Mouse (Mus musculus): Measurements from ENCODE around the gene Gcnt1.

Gcnt1 gene

DNA sequence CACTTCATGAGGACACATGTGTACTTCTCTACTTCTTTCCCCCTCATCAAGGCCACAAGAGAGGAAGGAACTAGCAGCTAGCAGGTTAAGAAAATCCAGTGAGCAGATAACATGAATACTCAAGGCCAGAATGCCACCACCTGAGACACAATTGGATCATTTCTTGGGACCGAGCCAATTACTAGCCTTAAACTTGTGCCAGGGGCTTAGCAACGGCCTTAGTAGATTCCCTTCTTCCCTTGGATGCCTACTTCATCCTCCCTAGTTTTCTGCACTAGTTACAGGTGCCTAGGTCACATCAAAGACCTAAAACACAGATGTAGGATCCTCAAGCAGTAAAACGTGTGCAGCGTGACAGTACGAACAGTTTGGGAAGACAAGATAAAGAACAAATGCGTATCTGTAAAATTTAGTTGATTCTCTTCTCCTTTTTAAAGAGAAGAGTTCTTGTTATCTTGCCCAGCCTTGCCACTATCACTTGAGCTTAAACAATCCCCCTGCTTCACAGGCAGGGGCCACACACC lies 44.7 kb downstream of the Gcnt1 start:
- in situ Hi-C loops (cut with MboI, MseI): no loop called here

DNA sequence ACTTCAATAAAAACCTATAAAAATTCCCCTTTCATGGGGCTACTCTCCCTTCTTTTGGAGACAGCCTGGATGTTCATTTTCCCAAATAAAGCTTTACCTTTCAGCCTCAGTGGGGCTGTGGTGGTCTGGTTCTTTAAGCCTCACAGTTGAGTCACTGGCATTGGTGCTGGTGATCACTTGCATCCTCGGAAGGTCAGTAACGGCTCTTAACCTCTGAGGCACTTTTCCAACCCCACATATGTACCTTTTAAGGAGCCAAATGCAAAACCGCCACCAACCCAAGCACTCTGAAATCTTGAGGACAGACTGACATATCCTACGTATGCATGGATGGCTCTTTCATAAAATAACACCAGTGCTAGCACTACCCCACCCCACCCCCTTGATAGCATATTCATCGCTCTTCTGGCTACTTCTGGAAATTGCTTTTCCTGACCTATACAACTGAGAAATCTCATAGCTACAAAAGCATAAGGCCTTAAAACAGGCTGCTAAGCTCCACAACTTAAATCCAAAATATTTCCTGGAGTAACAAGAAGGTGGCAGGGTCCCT lies 48.9 kb downstream of the Gcnt1 start:
- in situ Hi-C loops (cut with MboI, MseI): loop anchor here (5.0 kb wide), 1 partner anchor 76 kb away; no protein-coding TSS in a partner anchor

DNA sequence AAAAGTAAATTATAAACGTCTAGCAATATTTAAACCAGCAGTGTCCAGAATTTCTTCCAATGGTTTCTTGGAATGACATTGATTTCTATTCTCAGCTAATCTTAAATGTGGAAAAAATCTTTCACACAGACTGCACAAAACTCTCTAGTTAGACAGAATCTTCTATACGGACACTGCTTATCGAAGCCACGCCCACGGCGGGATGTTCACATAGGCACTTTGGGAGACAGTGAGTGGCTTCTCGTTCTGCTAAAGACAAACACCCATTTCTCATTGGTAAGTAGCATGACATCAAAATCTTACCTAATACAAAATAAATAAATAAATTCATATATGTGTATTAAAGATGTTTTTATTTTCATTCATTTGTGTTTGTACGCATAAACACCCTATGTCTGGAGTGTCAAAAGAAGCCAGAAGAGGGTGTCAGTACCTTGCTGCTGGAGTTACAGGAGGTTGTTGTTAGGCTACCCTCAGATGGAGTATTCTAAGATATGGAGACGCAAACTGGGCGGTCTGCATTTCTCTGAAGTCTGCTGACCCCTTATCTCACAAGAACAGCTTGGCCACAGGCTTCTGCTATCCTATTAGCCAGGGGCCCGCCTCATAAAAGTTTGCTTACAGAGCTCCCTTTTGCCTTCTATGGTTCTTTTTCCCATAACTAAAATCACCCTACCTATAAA lies 49.5 kb downstream of the Gcnt1 start:
- in situ Hi-C loops (cut with MboI, MseI): loop anchor here (5.0 kb wide), 1 partner anchor 76 kb away; no protein-coding TSS in a partner anchor

DNA sequence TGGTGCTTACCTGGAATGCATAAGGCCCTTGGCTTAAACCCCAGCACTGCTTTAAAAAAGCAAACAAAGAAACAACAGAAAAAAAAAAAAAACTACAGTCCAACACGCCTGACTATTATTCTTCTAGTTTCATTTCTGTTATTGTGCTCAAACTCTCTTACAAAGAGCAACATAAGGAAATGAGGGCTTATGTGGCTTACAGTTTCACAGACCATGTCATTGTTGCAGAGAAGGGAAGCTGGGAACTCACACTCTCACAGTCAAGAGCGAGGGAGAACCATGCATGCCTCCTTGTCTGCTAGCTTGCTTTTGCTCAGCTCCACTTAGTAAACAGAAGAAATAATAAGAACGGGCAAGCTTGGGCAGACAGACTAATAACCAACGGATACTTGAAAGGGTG lies 52.9 kb downstream of the Gcnt1 start:
- in situ Hi-C loops (cut with MboI, MseI): loop anchor here (5.0 kb wide), 1 partner anchor 72 kb away; no protein-coding TSS in a partner anchor

DNA sequence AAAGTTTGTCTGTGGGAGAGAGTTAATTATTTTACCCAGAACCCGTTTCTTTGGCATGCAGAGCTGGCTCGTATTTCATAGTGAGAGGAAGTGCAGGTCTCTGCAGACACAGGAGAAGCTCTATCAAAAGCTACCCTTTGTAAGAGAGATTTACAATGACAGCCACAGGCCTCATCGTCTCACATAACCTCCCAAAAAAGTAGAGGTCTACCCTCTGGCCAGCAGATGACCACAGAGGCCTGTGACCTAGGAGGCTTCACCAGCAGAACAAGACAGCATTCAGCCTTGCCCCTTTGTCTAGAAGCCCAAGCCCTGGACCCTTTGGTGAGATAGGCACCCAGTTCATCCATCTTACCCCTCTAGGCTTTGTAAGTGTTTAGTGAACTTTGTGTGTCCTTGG lies 53.9 kb downstream of the Gcnt1 start:
- in situ Hi-C loops (cut with MboI, MseI): no loop called here

DNA sequence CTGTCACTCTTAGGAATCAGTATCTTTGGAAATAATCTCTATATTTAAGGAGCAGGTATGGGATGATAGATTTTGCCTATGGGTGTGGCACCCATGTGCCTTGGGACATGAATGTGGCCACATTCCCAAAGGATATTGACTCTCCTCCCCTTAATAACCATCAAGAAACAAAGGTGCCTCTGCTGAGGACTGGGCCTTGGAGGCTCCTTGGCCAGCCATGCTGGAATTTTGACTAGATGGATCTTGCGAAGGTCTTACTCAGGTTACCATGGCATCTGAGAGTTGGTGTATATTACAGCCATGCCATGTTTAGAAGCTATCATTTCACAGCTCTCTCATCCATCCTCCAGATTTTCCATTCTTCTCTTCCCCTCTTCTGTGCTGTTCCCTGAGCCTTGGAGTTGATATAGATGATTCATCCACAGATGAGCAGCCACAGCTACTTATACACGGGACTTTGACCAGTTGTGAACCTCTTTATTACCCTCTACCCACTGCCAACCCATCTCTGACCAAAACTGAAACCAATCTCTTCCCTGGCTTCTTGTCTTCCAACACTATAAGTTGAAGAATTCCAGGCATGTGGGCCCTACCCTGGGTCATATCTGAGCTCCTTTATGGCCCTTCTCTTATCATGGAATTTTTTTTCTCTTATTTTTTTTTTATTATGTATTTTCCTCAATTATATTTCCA lies 56.2 kb downstream of the Gcnt1 start:
- in situ Hi-C loops (cut with MboI, MseI): no loop called here

DNA sequence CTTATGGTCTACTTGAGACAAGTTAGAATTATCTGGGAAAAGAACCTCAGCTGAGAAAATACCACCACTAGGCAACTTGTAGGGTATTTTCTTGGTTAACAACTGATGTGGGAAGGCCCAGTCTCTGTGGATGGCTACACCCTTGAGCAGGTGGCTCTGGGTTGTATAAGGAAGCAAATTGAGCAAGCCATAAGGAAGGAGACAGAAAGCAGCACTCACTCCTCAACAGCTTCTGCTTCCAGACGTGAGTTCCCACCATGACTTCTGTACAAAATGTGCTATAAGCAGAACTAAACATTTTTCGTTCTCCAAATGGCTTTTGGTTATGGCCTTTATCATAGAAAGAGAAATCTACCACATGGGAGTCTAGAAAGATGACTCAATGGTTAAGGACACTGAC lies 58.2 kb downstream of the Gcnt1 start:
- in situ Hi-C loops (cut with MboI, MseI): no loop called here

DNA sequence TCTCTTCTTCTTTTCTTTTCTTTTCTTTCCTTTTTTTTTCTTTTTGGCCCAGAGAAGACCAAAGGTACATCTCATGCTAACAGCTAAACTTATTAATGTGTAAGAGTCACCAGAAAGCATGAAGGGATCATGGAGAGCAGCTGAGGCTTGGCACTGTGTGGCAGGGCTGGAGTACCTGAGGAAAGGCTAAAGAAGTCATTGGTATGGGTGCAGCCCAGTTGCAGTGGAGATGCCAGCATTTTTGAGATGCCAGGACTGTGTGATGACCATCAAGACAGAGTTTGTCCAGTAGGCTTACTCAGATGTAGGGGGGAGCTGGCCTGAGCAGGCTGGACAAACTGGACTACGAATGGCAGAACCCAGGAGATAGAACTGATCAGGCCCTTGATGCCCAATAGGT lies 58.9 kb downstream of the Gcnt1 start:
- in situ Hi-C loops (cut with MboI, MseI): no loop called here

DNA sequence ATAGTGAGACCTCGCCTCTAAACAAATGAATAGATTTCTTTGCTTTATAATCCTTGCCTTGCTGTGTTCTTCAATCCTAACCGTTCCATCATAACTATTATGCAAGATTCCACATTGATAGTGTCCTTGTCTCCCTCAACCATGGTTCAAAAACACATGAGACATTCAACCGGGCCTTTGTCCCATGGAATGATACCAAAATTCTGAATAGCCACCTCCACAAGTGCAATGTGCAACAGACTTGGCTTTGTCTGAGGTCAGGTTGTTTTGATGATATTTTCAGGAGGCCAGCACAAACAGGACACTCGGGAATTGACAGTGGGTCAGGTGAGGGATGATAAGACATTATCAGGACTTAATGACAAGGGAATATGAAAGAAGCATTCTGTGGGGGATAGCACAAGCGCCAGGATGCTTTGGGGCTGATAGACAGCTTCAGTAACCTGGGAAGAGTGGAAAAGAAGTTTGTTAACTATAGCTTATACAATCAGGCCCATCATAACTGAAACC lies 59.9 kb downstream of the Gcnt1 start:
- in situ Hi-C loops (cut with MboI, MseI): no loop called here

DNA sequence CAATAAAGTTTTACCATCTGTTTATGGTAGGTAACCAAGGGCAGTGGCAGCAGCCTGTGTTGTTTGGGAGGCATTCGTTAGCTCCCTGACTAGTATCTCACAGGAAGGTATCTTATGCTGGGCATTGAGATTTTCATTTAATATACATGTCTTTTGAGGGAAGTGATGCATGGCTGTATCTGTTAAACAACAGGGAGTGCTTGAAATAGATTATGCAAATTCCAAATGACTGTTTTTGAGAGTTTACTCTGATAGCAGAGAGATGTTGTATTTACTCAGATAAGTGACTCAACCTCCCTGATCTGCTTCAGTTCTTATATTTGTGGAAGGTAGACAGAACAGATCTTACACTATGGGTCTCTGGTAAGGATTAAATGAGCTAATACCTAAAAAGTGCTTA lies 61.1 kb downstream of the Gcnt1 start:
- in situ Hi-C loops (cut with MboI, MseI): no loop called here

DNA sequence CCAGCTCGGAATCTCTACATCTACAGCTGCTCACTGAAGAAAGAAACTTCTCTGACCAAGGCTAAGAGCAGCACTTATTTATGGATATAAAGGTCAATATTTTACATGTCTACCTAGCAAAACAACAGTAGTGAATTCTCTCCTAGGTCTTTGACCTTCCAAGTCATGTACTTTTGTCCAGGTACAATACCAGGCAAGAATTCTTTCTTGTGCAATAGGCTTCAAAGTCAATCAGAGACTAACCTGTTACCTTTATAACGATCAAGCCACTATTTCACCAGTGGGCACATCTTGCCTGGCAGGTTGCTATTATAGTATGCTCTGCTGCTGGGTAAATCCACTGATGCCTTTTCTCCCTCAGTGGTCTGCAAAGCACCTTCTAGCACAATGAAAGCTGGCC lies 61.6 kb downstream of the Gcnt1 start:
- in situ Hi-C loops (cut with MboI, MseI): no loop called here

DNA sequence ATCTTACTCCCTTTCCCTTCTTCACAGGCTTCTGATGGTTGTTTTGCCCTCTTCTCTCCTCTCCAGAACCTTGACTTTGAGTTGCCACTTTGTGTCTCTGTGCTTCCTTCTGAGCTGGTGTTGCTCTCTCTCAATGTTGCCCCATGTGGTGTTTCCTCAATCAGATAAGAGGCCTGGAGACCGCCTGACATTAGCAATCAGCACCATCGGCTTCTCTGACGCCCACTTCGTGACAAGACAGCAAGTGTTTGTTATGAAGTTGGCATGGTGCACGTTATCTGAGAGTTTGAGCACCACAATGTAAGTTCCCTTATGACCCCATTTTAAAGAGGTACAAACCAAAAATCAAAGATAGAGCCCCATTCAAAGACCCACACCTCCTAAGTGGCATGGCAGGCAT lies 76.6 kb downstream of the Gcnt1 start:
- in situ Hi-C loops (cut with MboI, MseI): no loop called here

DNA sequence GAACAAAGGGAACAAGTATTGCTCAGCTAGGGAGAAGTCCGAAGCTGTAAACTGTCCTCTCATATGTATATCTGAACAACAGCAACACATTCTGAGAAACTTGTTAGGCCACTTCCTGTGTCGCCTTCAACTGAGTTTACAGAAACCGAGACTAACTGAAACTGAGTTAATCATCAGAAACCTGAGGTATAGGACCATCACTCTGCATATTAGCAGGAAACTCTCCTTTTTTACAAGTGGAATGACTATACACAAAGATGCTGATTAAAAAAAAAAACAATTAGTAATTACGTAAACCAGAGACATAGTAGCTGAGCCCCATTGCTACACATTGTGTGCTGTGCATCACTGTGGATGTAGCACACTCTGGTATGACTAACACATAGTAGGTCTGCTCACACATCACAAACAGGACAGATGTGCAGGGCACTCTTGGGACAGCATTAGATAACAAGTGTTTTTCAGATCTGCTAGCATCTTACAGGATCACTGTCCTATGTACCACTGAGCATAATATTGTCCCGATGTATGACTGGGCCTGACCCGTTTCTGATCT lies 77.4 kb downstream of the Gcnt1 start:
- in situ Hi-C loops (cut with MboI, MseI): no loop called here

DNA sequence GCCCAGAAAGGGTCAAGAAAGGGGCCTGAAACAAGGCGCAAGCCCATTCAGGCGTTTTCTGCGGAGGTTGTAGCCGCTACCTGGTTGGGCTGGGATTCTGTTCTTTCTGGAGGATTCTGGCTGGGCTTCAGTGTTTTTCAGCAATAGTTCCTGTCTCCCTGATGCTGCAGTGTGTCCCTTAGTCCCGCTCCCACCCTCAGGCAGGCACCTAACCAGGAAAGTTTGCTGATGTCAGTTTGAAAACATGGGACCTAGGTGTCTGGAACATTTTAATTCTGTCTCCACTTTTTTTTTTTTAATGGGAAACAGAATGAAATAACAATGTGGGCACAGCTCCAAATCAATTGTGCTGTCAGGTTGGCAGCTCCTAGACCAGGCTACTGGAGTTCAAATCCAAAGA lies 78.5 kb downstream of the Gcnt1 start:
- in situ Hi-C loops (cut with MboI, MseI): no loop called here

DNA sequence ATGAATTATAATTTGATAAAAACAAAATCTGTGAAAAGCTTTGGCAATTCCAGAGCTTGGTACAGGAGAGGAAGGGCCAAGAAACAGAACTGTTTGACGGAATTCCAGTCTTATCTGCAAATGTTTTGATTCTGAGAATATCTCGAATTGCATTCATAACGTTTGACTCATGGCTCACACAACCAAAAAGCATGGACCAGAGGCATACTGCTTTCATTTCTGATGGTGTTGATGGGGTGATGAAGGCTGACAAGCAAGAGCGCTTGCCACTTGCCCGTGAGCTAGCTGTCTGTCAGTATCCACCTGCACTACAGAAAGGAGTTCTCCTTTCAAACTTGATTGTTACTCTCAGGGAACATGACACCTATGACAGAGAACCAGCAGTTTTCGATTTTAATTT lies 83.1 kb downstream of the Gcnt1 start:
- in situ Hi-C loops (cut with MboI, MseI): no loop called here

DNA sequence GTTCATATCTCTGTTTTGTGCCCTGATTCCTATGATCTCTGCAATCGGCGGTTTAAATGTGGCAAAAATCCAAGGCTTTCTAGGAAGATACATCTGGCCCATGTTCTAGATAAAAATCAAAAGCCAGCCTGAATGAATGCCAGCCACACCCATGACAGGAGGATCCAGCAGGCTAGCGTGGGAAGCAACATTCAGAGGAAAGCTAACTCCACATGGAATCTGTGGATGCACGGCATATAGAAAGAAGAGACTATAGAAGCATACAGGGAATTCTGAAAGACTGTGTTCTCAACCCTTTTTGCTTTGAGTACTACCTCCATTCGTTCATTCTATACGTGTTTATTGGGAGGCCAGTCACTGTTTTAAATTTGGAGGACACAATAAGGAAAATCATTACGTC lies 86.6 kb downstream of the Gcnt1 start:
- in situ Hi-C loops (cut with MboI, MseI): no loop called here

DNA sequence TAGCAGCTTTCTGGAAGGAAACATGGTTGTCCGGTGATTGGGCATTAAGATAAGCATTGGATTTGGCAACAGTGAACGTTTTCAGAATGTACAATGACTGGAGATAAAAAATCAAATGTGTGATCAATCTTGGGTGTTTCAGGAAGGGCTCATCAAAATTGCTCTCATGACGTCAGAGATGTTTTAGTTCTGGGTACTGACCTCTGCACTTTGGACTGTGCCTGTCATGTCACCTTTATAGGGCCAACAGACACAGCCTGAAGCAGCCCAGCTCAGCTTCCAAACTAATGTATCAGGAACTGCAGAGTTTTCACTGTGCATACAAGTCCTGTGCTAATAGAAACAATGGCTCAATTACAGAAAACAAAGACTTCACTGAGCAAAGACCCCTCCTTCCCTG lies 89.3 kb downstream of the Gcnt1 start:
- in situ Hi-C loops (cut with MboI, MseI): no loop called here

DNA sequence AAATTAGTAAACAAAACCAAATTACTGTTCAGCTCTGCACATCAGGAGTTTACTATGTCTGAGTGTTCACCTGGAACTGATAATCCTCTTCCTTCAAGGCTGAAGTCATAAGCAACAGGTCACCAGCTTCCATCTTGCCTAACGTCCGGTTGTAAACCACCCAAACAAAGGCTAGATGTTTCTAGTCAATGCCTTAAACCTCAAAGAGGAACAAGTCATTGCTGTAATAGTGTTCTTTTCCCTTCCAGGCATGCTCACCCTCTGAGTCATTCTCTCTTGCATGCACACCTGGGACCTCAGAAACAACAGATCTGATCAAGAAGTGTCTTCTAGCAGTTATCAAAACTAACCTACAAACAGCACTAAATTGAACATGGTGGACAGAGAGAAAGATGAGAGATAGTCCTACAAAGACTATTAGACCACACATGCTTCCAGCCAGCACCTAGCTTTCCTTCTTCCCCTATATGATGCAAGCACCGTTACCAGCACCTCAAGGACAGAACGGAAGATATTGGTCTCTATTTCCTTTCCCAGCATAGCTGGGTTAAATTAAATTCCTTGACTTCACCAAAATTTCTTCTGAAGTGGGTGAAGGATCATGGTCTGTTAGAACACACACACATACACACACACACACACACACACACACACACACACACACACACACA lies 94.1 kb downstream of the Gcnt1 start:
- in situ Hi-C loops (cut with MboI, MseI): loop anchor here (10.0 kb wide), 1 partner anchor 1286 kb away; no protein-coding TSS in a partner anchor
